Mouse (Mus musculus): Measurements from ENCODE around the gene Ciao2a.

DNA sequence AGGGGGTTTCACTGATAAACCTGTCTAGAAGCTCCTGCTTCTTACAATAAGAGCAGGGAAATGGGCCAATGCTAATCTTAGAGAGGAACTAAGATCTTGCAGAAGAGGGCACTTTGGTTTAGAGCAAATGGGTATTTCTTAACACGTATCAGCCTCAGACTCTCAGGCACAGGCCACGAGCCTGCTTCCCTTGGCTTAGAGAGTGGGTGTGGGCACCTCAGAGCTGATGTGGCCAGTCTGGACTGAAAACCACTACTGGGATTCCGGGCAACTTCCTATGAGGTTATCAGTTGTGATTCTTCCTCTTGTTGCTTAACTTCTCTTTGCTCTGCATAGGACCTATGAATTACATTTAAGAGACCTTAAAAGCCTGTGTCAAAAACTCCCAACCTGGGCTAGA is 12.1 kb upstream of the Ciao2a start:
- TF ChIP-seq CTCF (IDR thresholded peaks at IDR 0.05; ENCODE audit: low read depth, low read length) (no peak), POLR2A (IDR thresholded peaks at IDR 0.05; ENCODE audit: borderline replicate concordance, low read depth, low read length) (no peak)
